Mouse (Mus musculus): ENCODE measurements at regions not wholly inside any gene's neighbourhood (a gene's known extent, or its start where the extent isn't known, plus 50 kb on each side); places are given as distances from the start of the nearest gene placed in this dataset.

GRCm38 (mm10) chr6:145310601-145311000 lies 60.6 kb upstream of the Kras start:
- no peak for DNase-seq (ENCODE audit: low spot score)

- DNase-seq (ENCODE audit: low spot score) = no peak
Observed at GRCm38 (mm10) chr6:145309025-145309424, 59.0 kb upstream of the Kras start.

- no peak for DNase-seq (ENCODE audit: low spot score)
Observed at GRCm38 (mm10) chr6:145307237-145307636, 57.2 kb upstream of the Kras start.

GRCm38 (mm10) chr6:145306331-145307124 lies 56.5 kb upstream of the Kras start:
- DNase-seq (ENCODE audit: low spot score) = no peak

GRCm38 (mm10) chr6:145305669-145306068 lies 55.6 kb upstream of the Kras start:
- no peak for DNase-seq (ENCODE audit: low spot score)

- peak; percentile 63 for DNase-seq (ENCODE audit: low spot score)
Observed at GRCm38 (mm10) chr6:145303641-145304070, 53.6 kb upstream of the Kras start.

- no peak for DNase-seq (ENCODE audit: low spot score)
Observed at GRCm38 (mm10) chr6:145302907-145303640, 53.0 kb upstream of the Kras start.

- DNase-seq (ENCODE audit: low spot score) = no peak
Observed at GRCm38 (mm10) chr6:145302105-145302504, 52.1 kb upstream of the Kras start.

GRCm38 (mm10) chr6:145300266-145300858 lies 50.3 kb upstream of the Kras start:
- no peak for DNase-seq (ENCODE audit: low spot score)

Measured in embryo, embryonic 10 days (tissue).